Mouse (Mus musculus) frontal cortex, adult (tissue): Measurements from ENCODE around the gene Tmem95.
A peak's percentile ranks its signal among the peaks of the same experiment; 100 is the strongest.

Source experiments
- ATAC-seq: cut with Nextera tagmentation; 2 replicates; pipeline ENCODE4 v1.9.2; 2017; ENCODE audit warnings: mild to moderate bottlenecking, moderate library complexity, mixed read lengths; ENCODE audit not compliant: low TSS enrichment

The Tmem95 gene

DNA sequence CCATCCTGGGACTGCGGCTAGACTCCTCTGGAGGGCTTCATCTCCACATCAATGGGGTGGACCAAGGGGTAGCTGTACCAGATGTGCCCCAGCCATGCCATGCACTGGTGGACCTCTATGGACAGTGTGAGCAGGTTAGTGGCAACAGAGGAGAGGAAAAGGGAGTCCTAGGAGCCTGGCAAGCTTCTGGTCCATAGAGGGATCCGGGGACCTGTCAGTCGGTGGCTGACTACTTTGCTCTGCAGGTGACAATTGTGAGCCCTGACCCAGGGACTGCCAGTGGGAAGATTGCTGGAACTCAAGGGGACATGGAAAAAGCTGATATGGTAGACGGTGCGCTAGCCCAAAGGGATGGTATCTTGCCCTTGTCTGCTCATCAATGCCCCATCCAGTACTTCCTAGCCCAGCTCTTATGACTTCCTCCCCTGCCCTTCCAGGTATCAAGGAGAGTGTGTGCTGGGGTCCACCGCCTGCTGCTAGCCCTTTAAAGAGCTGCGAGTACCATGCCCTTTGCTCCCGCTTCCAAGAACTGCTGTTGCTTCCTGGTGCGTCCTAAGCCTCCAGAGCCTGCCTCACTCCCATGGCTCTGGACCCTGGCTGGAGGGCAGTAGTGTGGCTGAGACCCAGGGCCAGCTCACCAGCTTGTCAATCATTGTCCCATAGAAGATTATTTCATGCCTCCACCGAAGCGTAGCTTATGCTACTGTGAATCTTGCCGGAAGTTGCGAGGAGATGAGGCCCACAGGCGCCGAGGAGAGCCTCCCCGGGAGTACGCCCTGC lies 33.2 kb upstream of the Tmem95 start:
- ATAC-seq, result no peak

DNA sequence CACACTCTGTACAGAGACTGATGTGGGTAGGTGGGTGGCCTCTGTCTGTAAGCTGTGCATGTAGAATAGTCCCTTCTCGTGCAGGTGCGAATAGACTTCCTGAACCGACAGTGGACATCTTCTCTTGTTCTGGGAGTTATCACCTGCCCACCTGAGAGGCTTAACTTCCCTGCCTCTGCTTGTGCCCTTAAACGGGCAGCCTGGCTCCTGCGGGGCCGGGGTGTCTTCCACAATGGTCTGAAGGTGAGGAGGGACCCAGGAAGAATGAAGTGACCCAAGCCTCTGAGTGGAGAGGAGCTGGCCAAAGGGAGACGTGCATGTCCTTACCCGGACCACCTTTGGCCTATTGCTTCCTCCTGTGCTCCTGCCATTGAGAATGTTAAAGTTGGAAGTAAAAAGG lies 32.4 kb upstream of the Tmem95 start:
- ATAC-seq, result no peak

GRCm38 (mm10) chr11:69909174-69909573 lies 31.4 kb upstream of the Tmem95 start:
- no peak for ATAC-seq

GRCm38 (mm10) chr11:69908645-69909044 lies 30.8 kb upstream of the Tmem95 start:
- no peak for ATAC-seq

DNA sequence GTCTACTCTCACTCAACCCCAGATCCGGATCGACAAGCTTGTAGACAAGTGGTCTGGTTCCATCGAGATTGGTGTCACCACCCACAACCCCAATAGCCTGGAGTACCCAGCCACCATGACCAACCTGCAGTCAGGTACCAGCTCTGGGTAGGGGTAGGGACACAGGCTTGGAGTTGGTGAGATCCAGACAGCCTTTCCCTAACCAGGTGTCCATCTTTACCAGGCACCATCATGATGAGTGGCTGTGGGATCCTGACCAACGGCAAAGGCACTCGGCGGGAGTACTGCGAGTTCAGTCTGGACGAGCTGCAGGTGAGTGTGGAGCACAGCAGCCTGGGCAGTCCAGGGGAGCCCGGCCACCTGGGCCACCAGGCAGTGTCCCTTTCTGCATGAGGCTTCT lies 26.5 kb upstream of the Tmem95 start:
- no peak for ATAC-seq

DNA sequence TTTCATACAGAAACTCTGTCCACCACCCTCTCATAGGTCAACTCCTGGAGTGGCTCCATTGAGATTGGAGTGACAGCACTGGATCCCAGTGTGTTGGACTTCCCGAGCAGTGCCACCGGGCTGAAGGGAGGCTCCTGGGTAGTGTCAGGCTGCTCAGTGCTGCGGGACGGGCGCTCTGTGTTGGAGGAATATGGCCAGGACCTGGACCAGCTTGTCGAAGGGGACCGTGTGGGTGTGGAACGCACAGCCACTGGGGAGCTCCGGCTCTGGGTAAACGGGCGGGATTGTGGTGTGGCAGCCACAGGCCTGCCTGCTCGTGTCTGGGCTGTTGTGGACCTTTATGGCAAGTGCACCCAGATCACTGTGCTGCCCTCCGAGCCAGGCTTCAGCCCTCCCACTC lies 25.2 kb upstream of the Tmem95 start:
- no peak for ATAC-seq

- ATAC-seq, result no peak
These were observed 24.2 kb upstream of the Tmem95 start for GRCm38 (mm10) chr11:69901993-69902392.

DNA sequence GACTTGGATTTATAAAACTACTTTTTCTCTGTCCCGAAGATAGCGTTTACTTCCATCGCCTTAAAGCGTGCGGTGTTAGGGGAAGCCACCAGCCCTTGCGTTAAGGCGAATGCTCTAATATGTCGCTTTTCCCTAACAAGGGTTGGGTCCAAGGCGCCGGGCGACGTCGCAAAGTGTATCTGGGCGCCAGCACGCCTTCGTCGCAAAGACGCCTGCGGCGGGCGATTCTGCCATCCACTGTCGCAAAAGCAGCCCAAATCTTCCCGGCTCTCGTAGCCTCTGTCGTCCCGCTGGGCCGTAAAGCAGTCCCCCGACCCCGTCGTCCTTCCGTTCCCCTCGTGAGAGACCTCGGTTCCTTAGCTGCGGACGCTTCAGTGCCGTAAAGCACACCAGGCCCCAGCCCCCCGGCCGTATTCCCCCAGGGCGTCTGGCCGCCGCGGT lies 23.6 kb upstream of the Tmem95 start:
- ATAC-seq, result peak; percentile 79

GRCm38 (mm10) chr11:69900471-69901405 lies 22.9 kb upstream of the Tmem95 start, which contains the start of the genes 2810408A11Rik and Neurl4:
TSS of gene 2810408A11Rik (minus strand) at chr11:69900987.
TSS of gene Neurl4 (plus strand) at chr11:69901072.
- peak; percentile 92 for ATAC-seq

DNA sequence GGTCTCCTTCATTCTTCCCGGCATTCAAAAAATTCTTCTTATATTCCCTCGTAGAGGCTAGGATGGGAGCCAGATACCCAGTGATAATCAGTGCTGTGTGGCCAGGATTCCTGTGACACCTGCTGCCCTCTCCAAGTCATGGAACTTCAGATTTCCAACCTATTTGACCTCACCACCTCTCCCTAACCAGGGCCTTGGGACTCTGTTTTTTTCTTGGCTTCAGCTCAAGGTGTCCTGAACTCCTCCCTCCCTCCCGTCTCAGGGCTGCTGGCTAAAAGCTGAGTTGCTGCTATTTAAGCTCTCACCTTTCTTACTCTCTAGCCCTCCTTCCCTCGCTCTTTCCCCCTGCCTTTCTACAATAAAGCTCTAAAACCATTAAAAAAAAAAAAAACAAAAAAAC lies 22.1 kb upstream of the Tmem95 start:
- no peak for ATAC-seq

- ATAC-seq, result no peak
These were observed 17.5 kb upstream of the Tmem95 start, which contains the start of gene Acap1 for GRCm38 (mm10) chr11:69895291-69895690. TSS of gene Acap1 (minus strand) at chr11:69895539.

DNA sequence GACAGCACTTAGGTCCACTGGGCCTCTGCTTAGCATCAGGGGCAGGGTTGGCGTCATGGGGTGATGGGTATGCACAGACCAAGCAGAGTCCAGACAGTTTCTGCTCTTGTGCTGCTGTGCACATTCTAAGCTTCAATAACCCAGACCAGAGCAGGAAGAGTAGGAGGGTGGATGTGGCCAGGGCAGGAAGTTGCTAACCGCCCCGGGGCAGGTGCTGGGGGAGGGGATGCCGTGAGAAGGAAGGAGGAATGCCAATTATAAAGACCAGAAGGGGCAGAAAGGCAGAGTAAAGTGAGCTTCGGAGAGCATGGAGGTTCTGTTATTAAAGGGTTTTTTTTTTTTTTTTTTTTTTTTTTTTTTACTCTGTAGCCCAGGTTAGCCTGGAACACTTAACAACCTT lies 16.9 kb upstream of the Tmem95 start:
- ATAC-seq, result no peak

GRCm38 (mm10) chr11:69891482-69891881 lies 13.7 kb upstream of the Tmem95 start:
- no peak for ATAC-seq

DNA sequence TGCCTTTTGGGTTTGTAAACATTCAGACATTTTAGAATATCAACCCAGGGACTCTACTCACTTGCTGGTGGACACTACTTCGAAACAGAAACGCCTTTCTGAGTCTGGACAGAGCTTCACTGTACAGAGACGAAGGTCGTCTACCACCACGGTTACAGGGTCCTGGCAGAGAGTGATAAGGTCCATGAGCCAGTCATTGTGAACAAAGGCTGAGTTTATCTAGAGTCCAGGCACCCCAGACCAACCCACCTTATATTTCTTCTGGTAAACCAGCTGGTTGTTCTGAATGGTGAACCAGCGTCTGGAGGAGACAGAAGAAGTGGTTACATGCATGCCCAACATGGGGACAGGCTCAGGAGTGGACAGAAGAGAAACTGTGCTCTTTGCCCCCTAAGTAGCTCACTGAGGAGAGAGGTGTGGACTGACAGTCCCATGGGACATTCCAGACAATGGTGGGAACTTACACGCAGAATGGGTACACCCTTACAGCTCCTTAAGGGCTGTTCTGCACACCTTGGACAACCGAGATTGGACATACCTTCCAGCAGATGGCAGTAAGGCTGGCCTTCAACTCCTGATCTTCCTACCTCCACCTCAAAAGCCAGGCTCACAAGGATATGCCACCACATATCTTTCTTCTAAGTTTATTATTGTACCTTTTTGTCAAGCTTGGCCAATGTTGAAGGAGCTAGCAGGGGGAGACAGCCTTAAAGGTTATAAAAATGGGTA lies 9.3 kb upstream of the Tmem95 start:
- ATAC-seq, result no peak

- no peak for ATAC-seq
These were observed 6.8 kb upstream of the Tmem95 start for GRCm38 (mm10) chr11:69884663-69885062.

GRCm38 (mm10) chr11:69884240-69884639 lies 6.4 kb upstream of the Tmem95 start:
- ATAC-seq, result no peak

DNA sequence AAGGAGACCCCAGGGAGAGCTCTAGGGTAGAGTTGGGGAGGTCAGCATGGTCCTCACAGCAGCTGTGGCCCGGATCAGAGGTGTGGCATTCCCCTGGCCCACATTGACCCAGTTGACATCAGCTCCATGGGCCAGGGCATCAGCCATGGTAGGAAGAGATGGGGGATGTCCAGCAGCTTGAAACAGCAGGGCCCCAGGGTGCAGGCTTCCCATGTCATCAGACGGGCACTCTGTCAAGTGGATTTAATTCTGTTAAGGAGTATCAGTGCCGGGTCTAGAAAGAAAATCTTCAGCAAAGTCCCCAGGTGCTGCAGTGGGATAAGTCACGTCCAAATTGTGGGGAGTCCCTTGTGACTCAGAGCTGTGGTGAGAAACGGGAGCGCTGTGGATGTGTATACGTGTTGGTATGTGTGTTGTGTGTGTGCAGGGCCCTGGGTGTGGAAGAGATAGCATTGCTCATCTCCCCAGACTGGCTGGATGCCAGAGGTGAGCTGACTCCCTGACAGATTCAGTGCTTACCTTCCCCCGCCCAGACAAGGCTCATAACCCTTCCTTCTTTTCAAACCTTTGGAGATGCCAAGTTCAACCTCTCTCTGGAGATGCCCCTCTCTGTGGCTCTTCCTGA lies 5.8 kb upstream of the Tmem95 start:
- ATAC-seq, result no peak

GRCm38 (mm10) chr11:69883066-69883465 lies 5.2 kb upstream of the Tmem95 start:
- no peak for ATAC-seq

DNA sequence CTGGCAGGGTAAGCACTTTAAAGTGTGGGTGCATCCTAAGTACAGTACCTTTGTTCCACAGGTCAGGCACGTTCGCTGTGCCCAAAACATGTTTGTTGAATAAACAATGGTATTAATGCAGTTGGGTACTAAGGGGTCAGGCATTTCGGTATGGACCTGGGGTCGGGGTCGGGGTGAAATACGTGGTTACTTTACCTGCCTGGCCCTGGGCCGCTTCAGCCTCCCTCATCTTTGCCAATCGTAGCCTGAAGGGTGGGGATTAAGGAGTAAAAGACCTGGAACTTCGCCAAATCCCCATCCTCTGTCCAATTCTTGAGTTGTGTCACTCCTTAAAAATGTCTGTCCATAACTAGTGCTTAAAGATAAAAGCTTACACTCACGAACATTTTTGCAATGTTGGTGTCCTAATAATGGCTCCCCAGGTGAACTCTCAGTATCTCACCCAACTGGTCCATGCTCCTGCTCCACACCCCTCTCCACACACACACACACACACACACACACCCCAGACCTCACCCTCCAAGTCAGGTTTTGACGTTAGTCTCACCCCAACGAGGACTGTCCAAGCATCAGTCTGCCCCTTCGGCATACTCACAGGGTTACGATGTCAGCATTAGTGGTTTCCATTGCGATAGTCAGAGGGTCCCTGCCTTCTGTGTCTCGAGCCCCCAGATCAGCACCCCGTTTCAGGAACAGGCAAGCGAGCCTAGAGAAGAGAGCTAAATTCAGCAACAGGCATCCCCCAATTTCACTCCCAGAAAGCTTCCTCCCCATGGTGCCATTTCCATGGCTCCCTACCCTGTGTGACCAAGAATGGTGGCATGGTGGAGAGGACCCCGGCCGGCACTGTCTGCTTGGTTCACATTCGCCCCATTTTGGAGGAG lies 4.2 kb upstream of the Tmem95 start:
- ATAC-seq, result no peak

DNA sequence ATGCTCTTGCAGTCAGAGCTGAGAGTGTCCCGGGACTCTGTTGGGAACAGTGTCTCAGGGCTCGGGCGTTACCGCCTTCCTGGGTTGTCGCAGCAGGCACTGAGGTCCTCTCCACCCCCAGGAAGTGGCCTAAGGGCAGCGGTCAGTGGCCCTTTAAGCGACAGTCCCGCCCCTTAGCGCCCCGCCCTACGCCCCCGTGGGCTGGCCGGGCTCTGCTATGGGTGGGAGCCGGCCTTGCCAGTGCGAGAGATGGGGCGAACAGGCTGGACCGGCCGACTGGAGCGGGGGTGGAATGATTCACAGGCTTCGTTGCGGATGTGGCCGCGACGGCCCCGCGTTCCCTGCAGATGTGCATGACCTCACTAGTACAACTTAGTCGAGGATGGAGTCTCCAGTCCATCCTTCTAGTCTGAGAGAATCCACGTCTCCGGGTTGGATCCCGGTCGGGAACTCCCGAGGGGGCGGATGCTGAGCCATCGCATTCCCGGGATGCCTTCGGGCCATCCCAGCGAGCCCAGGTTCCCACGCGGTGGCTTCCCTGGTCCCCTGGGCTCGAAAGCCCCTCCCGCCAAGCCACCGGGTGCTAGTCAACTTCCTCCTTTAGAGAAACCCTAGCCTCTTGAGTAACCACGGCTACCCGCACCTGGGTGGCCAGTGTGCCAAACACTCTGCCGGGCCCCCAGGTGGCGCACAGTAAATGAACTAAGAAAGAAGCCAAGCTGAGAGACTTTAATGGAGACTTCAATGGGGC lies 3.2 kb upstream of the Tmem95 start, which contains the start of gene Kctd11:
TSS of gene Kctd11 (minus strand) at position 554 of the 751 bp plus-strand sequence.
- ATAC-seq, result peak; percentile 62; the same call in 1 of the 2 replicates
